Mouse (Mus musculus) right cerebral cortex, postnatal 14 days (tissue): Measurements from ENCODE around the gene Klf11.
"Not testable (repeated sequence)": the region's sequence is repeated elsewhere in the genome, so short reads cannot be mapped to it uniquely, and the experiment has no call there.

Experiments
- DNase-seq: peaks from one replicate; pipeline ENCODE4 v3.0.0; 2022

The Klf11 gene

DNA sequence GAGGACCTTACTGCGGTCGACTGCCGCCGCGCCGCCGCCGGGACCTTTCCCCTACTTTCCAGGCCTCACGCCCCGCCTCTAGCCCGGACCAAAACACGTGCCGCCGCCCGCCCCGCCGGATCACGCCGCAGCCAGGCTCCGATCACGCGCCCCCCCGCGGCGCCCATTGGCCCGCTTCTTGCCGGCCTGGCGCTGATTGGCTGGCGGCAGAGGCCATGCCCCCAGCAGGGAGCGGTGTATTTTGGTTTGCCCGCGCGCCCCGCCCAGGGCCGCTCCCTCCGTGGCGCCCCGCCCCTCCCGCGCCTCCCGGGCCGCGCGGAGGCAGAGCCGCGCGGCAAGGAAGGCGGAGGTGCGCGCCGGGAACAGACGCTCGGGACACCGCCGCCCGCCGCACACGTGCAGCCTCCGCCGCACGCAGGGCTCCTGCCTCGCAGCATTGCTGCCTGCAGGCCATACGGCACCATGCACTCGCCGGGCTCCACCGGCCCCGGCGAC, at the start of gene Klf11:
Klf11 (plus strand) TSS at position 212 of the 495 bp plus-strand sequence.
- DNase-seq, result peak; percentile 97

DNA sequence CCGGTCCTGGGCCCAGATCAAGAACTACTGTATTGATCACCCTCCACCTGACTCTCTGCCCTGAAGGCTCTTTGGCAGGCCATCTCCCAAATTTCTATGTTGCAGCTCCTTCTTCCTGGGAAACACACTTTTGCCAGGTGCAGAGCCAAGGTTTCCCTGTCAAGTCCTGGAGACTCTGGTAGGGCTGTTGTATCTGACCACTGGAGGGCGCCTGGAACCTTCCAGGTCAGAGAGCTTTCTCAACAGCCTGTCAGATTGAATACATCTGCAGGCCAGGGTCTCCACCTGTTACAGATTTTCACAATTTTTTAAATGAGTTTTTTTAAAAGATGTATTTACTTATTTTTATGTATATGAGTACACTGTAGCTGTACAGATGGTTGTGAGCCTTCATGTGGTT, 47.8 kb upstream of the Klf11 start:
- DNase-seq, result peak; percentile 83

DNA sequence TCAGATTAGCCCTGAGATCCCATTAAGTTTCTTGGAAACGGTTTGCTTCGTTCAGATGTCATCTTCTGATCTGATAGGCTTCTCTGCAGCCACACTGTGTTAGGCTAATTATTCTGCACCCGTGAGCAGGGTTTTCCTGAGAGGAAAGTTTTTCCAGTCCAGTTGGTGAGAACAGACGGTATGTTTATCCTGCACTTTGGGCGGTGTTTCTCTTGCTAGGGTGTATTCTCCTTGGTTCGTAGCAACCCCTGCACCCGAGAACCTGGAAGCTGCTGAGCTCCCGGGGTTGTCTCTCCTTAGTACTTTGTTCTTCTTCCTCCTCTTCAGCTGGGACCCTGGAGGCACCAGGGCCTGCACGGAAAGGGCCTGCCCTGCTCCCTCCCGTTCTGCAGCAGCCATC, 44.9 kb upstream of the Klf11 start:
- no peak for DNase-seq

DNA sequence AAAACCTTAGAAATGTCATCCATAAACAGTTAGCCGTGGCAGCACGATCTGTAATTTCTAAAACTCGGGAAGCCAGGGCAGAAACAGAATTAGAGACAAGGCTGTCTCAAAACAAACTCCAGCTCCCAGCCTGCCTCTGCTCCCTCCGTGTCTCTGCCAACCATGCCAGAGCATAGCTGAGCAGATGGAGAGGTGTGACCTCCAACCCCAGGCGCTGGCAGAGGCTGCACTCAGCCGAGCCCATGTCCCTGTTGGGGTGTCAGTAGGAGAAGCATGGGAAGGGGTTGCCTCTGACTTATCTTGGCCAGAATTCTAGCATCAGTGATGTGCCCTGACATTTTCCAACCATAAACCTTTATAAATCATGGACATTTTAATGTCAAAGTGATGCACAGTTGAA, 38.5 kb upstream of the Klf11 start:
- no peak for DNase-seq

DNA sequence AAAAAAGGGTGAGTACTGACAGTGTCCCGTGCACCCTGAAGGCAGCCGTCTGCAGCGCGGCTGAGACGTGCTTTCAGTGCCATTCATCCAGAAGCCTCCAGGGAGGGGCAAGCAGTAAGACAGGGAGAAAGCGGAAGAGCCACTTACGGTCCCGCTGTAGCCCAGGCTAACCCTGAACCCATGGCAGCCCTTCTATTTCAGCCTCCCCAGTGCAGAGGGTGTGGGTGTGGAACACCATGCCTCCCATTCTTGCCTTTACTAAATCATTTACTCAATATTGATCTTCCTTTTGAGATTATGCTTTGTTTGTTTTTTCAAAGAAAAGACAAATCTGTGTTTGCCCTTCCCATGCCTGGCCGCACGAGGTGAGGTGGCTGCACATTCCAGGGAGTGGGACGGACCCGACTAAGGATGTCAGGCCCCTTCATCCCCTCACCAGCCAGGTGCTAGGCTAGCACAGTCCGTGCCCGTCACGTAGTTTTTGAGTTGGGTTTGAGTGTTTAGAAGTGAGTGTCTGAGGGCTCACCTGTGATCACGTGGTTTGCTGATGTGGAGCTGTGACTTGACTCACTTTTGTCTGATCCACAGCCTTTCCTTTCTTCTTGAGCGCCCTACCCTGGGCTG, 36.5 kb upstream of the Klf11 start:
- no peak for DNase-seq

DNA sequence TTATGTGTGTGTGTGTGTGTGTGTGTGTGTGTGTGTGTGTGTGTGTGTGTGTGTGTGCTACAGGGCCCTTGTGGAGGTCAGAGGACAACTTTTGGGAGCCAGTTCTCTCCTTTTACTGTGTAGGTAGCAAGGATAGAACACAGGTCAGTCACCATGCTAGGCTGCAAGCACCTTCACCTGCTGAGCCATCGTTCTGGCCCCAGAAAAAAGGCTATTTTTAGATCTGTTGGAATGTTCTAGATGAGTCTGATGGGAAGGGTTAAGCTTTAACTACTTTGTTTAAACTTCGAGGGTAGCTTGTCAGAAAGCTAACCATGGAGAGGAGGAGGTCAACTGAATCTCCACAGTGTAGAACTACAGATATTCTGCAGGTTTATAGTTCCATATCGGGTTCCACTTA, 35.9 kb upstream of the Klf11 start:
- DNase-seq, result no peak

DNA sequence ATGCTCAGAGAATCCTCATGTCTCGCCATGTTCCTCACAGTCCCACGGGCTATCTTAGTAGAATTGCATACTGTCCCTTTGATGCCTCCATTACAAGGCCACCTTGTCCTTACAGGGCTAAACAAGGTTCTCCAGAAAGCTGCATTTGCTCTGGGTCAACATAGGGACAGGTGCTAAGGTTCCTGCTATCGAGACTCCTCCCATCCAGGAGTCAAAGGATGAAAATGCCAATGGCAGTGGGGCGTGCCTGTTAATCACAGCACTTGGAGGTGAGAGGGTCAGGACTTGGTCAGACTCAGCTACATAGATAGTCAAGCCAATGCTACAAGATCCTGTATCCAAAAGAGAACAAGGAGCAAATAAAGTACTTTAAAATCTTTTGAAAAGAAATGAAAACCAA, 31.6 kb upstream of the Klf11 start:
- DNase-seq, result no peak

DNA sequence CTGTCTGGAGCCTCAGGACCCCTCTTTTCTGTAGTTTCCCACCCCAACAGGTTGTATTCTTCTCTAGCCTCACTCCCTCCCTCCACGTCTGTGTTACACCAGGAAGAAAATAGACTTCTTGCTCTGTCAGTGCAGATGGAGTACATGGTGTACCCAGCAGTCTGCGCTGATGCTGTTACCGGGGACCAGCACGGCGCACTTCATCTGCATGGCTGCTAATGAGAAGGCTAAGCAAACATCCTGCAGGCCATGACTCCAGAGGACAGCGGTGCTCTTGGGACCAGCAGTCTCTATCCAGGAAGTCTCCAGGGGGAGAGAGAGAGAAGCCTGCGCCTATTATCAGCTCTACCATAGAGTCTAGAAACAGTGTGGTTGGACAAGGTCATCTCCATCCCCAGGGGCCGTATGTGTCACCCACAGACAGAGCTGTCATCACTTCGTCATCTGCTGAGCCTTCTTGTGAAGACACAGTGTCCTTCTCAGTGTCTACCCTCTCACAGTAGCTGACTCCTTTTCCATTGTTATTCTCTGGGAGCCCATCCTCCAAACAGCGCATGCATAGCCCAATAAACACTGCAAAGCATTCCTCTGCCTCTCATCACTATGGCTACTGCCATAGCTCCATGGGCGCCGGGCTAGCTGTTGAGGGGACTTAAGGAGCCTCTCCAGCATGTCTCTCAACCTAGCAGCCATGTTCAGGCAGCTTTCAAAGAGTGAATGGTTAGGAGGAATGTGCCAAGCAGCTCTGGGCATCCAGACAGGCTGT, 27.4 kb upstream of the Klf11 start:
- no peak for DNase-seq

DNA sequence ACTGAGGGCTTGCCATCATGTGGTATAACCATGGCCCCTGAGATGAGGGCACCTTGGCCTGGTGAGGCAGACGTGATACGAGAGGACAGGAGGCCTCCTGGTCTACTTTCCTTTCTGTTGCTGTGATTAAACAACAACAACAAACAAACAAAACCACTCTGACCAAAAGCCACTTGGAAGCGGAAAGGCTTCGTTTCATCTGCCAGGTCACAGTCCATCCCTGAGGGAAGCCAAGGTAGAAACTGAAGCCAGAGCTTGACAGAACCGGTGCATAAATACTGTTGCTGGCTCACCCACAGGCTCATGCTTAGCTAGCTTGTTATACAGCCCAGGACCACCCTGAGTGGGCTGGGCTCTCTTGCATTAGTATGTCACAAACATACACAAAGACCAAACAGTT, 24.7 kb upstream of the Klf11 start:
- DNase-seq, result no peak

DNA sequence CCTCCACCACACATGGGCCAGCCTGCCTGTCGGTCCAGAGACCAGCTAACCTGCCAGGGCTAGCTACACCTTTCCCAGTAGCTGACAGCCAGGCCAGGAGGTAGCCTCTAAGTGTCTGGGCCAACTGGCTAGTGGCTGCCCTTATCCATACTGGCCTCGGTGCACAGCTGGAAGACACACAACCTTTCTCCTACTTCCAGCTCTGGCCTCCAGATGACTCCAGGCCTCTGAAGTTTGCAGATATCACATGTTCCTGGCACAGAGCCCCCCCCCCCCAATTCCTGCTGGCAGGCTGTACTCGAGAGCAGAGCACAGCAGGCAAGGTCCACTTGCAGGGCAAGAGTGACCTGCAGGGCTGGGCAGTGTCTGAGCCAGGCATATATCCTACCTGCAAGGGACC, 23.9 kb upstream of the Klf11 start:
- no peak for DNase-seq

DNA sequence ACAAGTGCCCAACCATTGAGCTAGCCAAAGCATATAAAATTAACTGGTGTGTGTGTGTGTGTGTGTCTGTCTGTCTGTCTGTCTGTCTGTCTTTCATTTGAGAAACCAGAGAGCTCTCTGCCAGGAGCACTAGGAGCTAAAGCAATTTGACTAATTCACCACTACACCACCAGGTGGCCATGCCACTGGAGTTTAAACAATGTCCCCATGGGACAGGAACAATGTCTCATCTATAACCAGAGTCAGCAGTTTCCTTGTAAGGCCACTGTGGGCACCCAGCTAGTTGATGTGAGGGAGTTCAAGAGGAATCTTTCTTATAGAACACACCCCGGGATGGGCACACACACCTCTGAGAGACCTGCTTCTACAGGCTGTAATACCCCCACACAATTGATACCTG, 20.9 kb upstream of the Klf11 start:
- no peak for DNase-seq

DNA sequence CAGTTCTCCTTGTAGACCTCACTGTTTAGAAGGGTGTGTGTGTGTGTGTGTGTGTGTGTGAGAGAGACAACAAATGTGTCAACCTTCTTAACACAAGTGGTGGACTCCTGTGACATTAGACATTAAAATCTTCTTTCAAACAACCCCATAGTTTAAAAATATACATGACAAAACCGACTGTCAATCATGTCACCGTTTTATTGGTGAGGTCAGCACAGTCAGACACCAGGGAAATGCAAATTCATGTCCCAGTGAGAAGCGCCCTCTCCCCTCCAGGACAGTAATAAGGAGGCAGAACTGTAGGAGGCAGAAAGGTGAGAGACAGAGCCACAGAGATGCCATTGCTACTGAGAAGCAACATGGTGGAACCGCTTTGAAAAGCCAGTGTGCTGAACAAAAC, 18.7 kb upstream of the Klf11 start:
- DNase-seq, result no peak

DNA sequence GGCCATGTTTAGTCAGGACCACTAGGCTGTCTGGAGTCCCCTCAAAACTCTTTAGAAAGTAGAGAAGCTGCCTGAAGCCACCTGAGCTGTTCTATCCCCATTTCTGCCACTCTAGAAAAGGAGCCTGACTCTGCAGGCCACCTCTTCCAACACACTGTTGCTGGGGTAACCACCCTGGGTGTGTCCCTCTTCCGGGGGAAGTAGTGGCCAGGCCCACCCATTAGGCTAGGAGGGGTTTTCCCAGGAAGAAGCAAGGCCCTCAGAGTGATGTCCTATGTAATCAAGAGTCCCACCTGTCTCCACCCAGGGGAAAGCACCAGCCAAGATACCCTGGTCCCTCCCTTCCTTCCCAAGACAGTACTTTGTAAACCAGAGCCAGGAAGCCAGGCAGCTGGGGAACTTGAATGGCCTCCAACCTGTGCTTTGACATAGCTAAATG, 17.3 kb upstream of the Klf11 start:
- DNase-seq, result no peak

DNA sequence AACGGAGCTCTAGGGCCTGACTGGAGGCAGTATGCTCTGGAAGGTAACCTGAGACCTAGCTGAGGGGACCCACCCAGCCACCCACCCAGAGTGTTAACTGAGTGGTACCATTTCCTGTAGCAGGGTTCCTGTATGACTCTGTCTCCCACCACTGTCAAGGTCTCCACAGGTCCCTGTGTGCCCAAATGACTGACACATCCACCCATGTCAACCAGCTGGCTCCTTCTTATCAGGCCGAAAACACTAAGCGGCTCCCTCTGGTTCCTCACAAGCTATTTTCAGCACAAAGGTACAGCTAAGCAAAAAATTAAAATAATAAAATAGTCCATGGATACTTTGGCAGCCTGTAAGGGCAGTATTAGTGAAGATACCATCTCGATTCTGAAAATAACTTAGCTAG, 16.9 kb upstream of the Klf11 start:
- no peak for DNase-seq

DNA sequence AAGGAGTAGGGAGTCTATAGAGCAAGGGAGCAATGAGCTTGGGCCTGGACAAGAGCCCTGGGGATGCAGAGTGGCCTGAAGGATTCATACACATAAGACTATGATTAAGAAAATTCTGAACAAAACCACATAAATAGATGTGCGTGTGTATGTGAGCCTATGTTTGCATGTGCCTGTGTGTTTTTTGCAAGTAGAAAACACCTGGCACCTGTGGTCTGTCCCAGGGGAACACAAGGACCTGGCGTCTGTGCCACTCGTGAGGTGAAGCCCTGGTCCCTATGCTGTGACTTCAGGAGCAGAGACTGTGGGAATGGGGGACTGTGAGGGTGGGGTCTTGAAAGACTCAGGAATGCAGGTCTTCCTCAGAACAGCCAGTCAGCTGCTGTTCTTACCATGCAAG, 16.4 kb upstream of the Klf11 start:
- no peak for DNase-seq

DNA sequence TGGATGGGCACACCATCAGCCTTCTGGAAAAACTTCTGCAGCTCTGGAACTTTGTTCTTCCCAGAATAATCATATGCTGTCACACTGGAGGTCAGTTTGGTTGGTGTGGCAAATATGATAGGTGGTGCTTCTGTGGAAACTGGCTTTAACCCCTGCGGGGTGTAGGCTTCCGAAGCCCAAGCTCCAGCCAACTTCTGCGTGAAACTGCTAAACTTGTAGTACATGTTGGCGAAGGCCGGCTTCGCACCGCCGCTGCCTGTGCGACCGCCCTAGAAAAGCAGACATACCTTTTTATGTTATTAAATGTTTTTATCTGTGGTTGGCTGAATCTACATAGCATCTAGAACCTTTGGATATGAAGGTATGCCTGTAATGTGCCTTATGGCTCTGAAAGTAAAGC, 12.3 kb upstream of the Klf11 start:
- DNase-seq, result not testable (repeated sequence)

DNA sequence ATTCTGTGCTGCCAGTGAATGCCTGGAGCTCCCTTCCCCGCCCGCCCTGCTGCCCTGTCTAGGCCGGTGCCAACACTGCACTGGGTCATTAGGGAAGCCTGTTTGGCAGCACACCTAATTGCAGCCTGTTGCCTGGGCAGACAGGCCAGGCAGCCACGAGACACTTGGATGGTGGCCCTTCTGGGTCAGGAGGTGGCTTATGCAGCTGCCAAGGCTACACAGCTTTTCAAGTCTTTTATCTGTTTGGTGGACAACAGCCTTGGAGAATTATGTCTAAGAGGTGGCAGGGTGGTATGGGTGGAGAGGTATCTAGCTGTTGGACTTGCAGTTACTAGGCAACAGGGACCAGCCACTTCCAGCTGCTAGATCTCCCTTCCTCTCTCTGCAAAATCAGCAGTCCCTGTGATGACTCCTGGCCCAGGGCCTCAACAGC, 8.7 kb upstream of the Klf11 start:
- peak; percentile 62 for DNase-seq

DNA sequence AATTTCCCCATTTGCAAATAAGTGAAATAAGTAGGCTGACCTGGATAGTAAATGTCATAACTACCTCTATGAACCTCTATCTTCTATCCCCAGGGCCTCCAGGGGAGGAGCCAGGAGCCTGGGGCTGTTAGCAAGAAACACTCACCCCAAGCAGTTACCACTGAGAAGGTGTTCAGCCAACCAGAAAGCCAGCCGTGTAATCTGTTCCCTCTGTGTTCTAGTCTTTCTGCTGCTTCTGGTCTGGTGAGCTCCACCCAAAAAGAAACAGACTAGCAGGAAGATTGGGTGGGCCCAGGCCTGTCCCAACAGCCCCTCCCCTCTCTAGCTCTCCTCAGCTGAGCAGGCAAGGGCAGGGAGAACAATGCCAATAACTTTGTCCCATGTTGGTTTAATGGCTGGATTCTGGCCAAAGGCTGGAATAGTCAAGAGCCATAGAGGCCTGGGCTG, 6.9 kb upstream of the Klf11 start:
- no peak for DNase-seq

DNA sequence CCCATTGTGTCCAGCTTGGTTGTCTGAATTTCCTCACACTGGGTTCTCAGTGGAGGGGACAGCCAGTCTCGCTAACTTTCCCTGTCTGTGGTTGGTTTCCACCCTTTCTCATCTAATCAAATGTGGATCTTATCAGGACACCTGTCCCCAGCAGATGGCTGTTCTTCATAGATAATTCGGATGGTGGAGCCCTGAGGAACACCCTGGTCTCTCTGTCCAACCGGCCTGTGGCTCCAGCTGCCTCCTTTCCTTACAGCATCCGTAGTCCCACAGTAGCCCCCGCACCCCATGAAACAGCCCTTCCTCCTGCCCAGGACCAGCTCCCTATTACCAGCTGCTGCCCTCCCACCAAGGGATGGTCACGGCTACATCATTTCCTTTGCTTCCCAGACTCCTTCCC, 5.2 kb upstream of the Klf11 start:
- no peak for DNase-seq

DNA sequence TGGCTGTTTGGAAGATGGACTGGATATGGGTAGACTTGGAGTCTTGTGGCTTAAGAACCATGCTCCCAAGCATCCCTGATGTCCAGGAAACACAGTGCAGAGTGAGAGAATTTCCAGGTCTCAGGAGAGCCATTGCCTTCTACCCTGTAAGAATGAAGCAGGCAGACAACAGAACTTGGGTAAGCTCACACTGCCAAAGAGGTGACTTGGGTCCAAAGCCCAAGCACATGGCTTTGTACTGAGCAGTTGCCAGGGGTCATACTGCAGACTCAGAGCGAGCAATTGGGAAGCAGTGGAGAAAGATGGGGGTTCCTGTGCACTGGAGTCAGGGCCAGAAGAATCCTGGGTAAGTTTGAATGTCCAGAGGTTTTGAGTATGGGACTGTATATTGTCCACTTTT, 3.0 kb upstream of the Klf11 start:
- DNase-seq, result no peak

DNA sequence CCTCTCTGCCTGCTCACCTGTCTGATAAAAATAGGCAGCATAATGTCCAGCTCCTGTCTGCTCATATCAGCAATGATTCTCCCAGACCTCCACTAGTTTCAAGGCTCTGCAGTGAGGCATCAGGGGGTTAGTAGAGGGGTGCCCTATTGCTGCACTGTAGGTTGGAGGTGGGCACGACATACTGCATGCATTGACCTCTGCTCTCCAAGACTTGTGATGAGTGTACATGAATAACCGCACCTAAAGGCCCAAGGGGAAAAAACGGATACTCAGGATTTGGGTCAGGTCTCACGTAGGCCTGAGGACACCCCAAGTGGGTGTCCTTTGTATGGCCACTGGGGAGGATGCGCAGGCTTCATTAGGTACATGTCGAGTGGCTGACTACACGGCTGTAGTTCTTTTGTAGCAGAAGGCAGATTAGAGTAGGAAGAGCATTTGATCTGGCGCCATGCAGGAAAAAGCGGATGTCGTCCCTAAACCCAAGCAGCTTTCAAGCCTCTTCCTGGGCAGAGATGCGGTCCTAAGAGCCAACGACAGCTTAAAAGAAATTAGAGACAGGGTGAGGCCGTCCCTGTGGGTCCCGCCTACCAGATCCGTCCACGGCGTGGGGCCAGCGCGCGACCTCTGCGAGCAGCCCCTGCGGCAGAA, 535 bp upstream of the Klf11 start:
- DNase-seq, result no peak

DNA sequence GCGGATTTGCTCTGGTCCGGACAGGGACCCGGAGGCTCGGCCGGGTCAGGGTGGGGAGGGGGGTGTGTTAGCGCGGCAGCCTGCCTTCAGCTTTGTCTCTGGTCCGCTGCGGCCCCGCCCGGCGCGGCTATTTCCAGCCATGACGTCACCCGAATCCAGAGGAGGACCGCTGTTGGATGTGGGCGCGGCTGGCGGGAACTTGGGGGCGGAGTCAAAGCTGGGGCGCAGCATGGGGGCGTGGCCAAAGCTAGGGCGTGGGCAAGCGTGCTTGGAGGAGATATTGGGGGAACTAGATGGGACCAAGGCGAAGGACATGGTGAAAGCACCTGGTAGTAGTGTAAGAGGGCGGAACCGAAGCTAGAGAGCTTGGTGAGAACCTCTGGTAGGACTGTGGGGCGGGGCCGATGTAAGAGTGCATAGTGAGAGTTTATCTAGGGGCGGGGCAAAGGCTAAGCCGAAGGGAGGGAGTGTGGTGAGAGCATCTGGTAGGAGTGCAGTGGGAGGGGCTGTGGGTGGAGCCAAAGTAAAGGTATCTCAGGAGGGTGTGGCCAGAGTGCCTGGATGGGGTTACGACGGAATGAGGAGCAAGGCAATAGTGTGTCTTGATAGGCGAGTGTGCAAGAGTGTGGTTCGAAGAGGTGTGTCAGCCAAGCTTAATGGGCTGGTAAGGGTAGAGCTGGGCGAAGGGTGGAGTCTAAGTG, 718 bp downstream of the Klf11 start:
- DNase-seq, result peak; percentile 89
